ENCODE assay signal across 8 mouse cellular contexts in genomic region chr5:134571730-134572507, GRCm38 (mm10). TPM values are rescaled to one million over a fixed set of nuclear protein-coding genes. Genes with fewer than 3 reads are reported as not detected.
A peak's percentile ranks its signal among the peaks of the same experiment; 100 is the strongest.
DNase-seq lines count a peak whose midpoint lies in the region; ATAC-seq and TF ChIP-seq lines count a peak whose summit lies in the region.

No protein-coding gene starts in this region.

- peaks cover 10% of the 10 kb centered on the region for H3K4me1 ChIP-seq in ES-Bruce4 (ENCODE audit: control insufficient read depth, insufficient read depth, low read length)
- H3K4me1 ChIP-seq in intestine, embryonic 16.5 days (ENCODE audit: control insufficient read depth, insufficient read depth, low read length), result peaks cover 19% of the 10 kb centered on the region
- H3K4me1 ChIP-seq in liver, embryonic 15.5 days (replicated peaks), result peaks cover 42% of the 10 kb centered on the region

- TF ChIP-seq CTCF in ES-Bruce4 (IDR thresholded peaks at IDR 0.05; ENCODE audit: low read depth, low read length), result no peak

- peak; percentile 39 for ATAC-seq in granulocyte monocyte progenitor cell, adult 5-6 weeks (replicated peaks; ENCODE audit: poor library complexity, severe bottlenecking)
- ATAC-seq in intestine, embryonic 16.5 days, result peak; percentile 65
- peak; percentile 67 for ATAC-seq in liver, embryonic 15.5 days (ENCODE audit: insufficient read depth)

- H3K27me3 ChIP-seq in ES-Bruce4 (ENCODE audit: control insufficient read depth, insufficient read depth, low read length, poor library complexity, severe bottlenecking), result no peaks in the 10 kb centered on the region
- H3K27me3 ChIP-seq in intestine, embryonic 16.5 days (replicated peaks; ENCODE audit: control insufficient read depth, insufficient read depth, low read length), result no peaks in the 10 kb centered on the region
- H3K27me3 ChIP-seq in liver, embryonic 15.5 days, result no peaks in the 10 kb centered on the region

- no peak overlapping the region for H3K9ac ChIP-seq in ES-Bruce4 (ENCODE audit: low read depth, poor library complexity, severe bottlenecking)
- H3K9ac ChIP-seq in intestine, embryonic 16.5 days (ENCODE audit: low read depth, low read length), result peak overlapping the region; percentile 68
- peak overlapping the region; percentile 39; the same call in 1 of the 2 replicates for H3K9ac ChIP-seq in liver, embryonic 15.5 days

- TF ChIP-seq POLR2A in ES-Bruce4 (IDR thresholded peaks at IDR 0.05; ENCODE audit: insufficient read depth, low read length), result no peak

- peak overlapping the region; percentile 43 for H3K4me3 ChIP-seq in ES-Bruce4 (ENCODE audit: low read depth, low read length)
- H3K4me3 ChIP-seq in intestine, embryonic 16.5 days (ENCODE audit: low read length), result peak overlapping the region; percentile 57
- H3K4me3 ChIP-seq in liver, embryonic 15.5 days (replicated peaks), result peak overlapping the region; percentile 54

- H3K27ac ChIP-seq in ES-Bruce4 (ENCODE audit: insufficient read depth, low read length), result no peak overlapping the region
- H3K27ac ChIP-seq in intestine, embryonic 16.5 days (ENCODE audit: low read length), result peak overlapping the region; percentile 73
- H3K27ac ChIP-seq in liver, embryonic 15.5 days (replicated peaks), result peak overlapping the region; percentile 64

- H3K36me3 ChIP-seq in ES-Bruce4 (ENCODE audit: control insufficient read depth, insufficient read depth, low read length, poor library complexity, severe bottlenecking), result no peaks in the 10 kb centered on the region
- H3K36me3 ChIP-seq in intestine, embryonic 16.5 days (ENCODE audit: control insufficient read depth, insufficient read depth, low read length), result no peaks in the 10 kb centered on the region
- H3K36me3 ChIP-seq in liver, embryonic 15.5 days (replicated peaks), result no peaks in the 10 kb centered on the region

- no peaks in the 10 kb centered on the region for H3K9me3 ChIP-seq in ES-Bruce4 (replicated peaks; ENCODE audit: control insufficient read depth, insufficient read depth, low read length, poor library complexity, severe bottlenecking)
- H3K9me3 ChIP-seq in intestine, embryonic 16.5 days (ENCODE audit: control insufficient read depth, low read length), result peaks cover 3% of the 10 kb centered on the region; the same call in 1 of the 2 replicates
- H3K9me3 ChIP-seq in liver, embryonic 15.5 days (replicated peaks), result no peaks in the 10 kb centered on the region

- peak; percentile 41 for DNase-seq in 3134 (ENCODE audit: extremely low read depth, insufficient read length, low spot score)
- DNase-seq in cerebellum, postnatal 10 days, result peak; percentile 54 to 63
- peak; percentile 51 for DNase-seq in natural killer cell, adult 2 months (ENCODE audit: low spot score in 2 of 2)
- DNase-seq in c-Kit-positive CD71-positive TER-119-positive erythroid progenitor cells, embryonic 14.5 days (ENCODE audit: low spot score), result no peak

- no peak for TF ChIP-seq EP300 in ES-Bruce4 (IDR thresholded peaks at IDR 0.05; ENCODE audit: insufficient read depth, low read depth, low read length)

- under 1% methylated on average over 23 of the region's 23 CpGs for WGBS in intestine, embryonic 16.5 days
- WGBS in liver, embryonic 15.5 days (ENCODE audit: insufficient replicate concordance), result under 1% methylated on average over 23 of the region's 23 CpGs

- peak overlapping the region; percentile 91 for H3K4me2 ChIP-seq in intestine, embryonic 16.5 days (ENCODE audit: low read depth, low read length)
- peak overlapping the region; percentile 80 for H3K4me2 ChIP-seq in liver, embryonic 15.5 days

RNA-seq across cellular contexts. Expression of gene Rfc2, which starts 9.2 kb away (rescaled TPM):
- 121 and 122 TPM in 2 replicates for polyA plus RNA-seq in ES-Bruce4 (2011; ENCODE audit: insufficient read depth, insufficient read length, low read depth, missing spikeins)
- total RNA-seq in granulocyte monocyte progenitor cell, adult 5-6 weeks (2014; fragmentation: Nextera tagmentation), result 284 and 297 TPM in 2 replicates
- total RNA-seq in granulocyte monocyte progenitor cell, adult 5-6 weeks (2017), result 146 and 201 TPM in 2 replicates
- polyA plus RNA-seq in intestine, embryonic 16.5 days (2015; fragmentation: Nextera tagmentation; extraction: Ambion mirVana), result 204 and 233 TPM in 2 replicates
- polyA plus RNA-seq in liver, embryonic 15.5 days (2015; fragmentation: Nextera tagmentation; extraction: Ambion mirVana), result 157 and 158 TPM in 2 replicates

RNA-seq across cellular contexts. Expression of gene Syna, which starts 11.9 kb away (rescaled TPM):
- 0.33 and 0.69 TPM in 2 replicates for polyA plus RNA-seq in ES-Bruce4 (2011; ENCODE audit: insufficient read depth, insufficient read length, low read depth, missing spikeins)
- total RNA-seq in granulocyte monocyte progenitor cell, adult 5-6 weeks (2014; fragmentation: Nextera tagmentation), result not detected in 2 replicates
- total RNA-seq in granulocyte monocyte progenitor cell, adult 5-6 weeks (2017), result not detected in 2 replicates
- not detected in 2 replicates for polyA plus RNA-seq in intestine, embryonic 16.5 days (2015; fragmentation: Nextera tagmentation; extraction: Ambion mirVana)
- not detected in 2 replicates for polyA plus RNA-seq in liver, embryonic 15.5 days (2015; fragmentation: Nextera tagmentation; extraction: Ambion mirVana)

RNA-seq across cellular contexts. Expression of gene Clip2, which starts 19.7 kb away (rescaled TPM):
- polyA plus RNA-seq in ES-Bruce4 (2011; ENCODE audit: insufficient read depth, insufficient read length, low read depth, missing spikeins), result 5.4 and 5.6 TPM in 2 replicates
- 4.5 and 5.1 TPM in 2 replicates for total RNA-seq in granulocyte monocyte progenitor cell, adult 5-6 weeks (2014; fragmentation: Nextera tagmentation)
- 2.5 and 7.9 TPM in 2 replicates for total RNA-seq in granulocyte monocyte progenitor cell, adult 5-6 weeks (2017)
- 3.8 and 4.3 TPM in 2 replicates for polyA plus RNA-seq in intestine, embryonic 16.5 days (2015; fragmentation: Nextera tagmentation; extraction: Ambion mirVana)
- 0.46 and 0.50 TPM in 2 replicates for polyA plus RNA-seq in liver, embryonic 15.5 days (2015; fragmentation: Nextera tagmentation; extraction: Ambion mirVana)

RNA-seq across cellular contexts. Expression of gene Lat2, which starts 42.9 kb away (rescaled TPM):
- 2.2 and 2.6 TPM in 2 replicates for polyA plus RNA-seq in ES-Bruce4 (2011; ENCODE audit: insufficient read depth, insufficient read length, low read depth, missing spikeins)
- total RNA-seq in granulocyte monocyte progenitor cell, adult 5-6 weeks (2014; fragmentation: Nextera tagmentation), result 43.8 and 50.9 TPM in 2 replicates
- total RNA-seq in granulocyte monocyte progenitor cell, adult 5-6 weeks (2017), result 34.0 TPM in 2 replicates
- 2.1 and 2.4 TPM in 2 replicates for polyA plus RNA-seq in intestine, embryonic 16.5 days (2015; fragmentation: Nextera tagmentation; extraction: Ambion mirVana)
- polyA plus RNA-seq in liver, embryonic 15.5 days (2015; fragmentation: Nextera tagmentation; extraction: Ambion mirVana), result 2.2 and 2.6 TPM in 2 replicates
